Mouse (Mus musculus): ENCODE data around the gene Atrnl1.
A peak's percentile ranks its signal among the peaks of the same experiment; 100 is the strongest.

Atrnl1 gene

GRCm38 (mm10) chr19:57724920-57725319 lies 114.1 kb downstream of the Atrnl1 start:
- DNase-seq, result peak; percentile 71

DNA sequence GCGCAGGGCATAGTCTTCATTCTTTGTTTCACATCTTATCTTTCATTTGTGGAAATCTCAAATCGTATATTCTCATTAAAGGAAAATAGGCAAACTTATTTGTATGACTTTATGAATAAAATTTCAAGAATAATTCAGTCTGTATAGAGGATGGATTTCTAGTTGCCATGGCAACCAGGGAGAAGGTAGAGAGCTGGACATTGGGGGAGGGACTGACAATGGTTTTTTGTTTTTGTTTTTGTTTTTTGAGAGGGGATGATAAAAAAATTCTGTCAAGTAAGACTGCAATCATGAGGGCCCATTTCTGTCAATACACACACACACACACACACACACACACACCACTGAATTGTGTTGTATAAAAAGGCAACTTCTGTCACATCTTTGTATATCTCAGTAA lies 114.5 kb downstream of the Atrnl1 start:
- DNase-seq, result no peak

DNA sequence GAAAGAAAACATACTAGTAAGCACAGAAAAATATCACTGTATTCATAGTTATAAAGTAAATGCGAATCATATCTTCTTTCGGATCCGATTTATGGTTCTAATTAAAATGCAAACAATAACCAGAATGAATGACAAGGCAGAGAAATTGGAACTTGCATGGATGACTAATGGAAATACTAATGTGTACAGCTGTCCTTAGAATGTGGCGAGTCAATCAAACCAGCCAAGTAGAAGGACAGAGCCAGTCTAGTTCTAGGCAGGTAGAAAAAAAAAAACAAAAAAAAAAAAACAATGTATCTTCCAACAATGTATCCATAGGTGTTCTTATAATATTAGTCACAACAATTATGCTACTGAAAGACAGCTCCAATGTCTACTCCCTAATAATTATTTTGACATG lies 116.2 kb downstream of the Atrnl1 start:
- no peak for DNase-seq

GRCm38 (mm10) chr19:57737475-57737874 lies 126.6 kb downstream of the Atrnl1 start:
- DNase-seq, result no peak

DNA sequence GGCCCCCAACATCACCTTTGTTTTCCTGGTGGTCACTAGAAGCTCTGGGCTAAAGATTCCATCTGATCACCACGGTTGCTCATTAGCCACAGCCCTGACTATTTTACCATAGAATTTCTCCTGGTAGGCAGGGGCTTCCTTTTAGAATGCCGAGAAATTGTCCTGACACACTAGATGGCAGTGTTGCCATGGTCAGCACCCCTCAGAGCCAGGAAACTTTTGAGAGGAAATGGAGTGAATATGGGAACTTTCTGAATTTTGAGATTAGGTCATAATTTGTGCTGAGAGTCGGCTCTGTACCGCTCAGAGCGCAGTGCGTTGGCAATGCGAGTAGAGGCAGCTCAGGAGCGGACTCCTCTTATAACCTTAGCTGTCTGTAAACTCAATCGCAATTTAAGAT lies 134.7 kb downstream of the Atrnl1 start:
- no peak for DNase-seq

DNA sequence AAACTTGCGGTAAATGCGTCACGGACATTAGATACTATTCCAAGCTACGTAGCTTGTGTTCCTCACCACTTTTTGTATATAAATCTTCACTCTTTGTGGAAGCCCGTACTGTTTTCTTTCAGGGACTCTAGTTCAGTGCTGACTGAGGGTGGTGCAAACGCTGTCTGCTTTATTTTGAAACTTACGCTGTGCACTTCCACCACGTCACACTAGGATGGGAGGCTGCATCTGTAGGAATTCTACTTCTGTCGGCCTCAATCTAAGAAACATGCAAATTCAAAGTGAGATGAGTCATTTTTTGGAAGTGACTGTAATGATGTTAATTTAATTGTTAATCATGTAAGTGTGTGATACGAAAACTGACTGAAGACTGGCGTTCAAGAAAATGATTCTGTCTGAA lies 135.7 kb downstream of the Atrnl1 start:
- no peak for DNase-seq

GRCm38 (mm10) chr19:57752189-57752588 lies 141.4 kb downstream of the Atrnl1 start:
- no peak for DNase-seq

- DNase-seq, result no peak
Measured at GRCm38 (mm10) chr19:57762526-57762925, 151.7 kb downstream of the Atrnl1 start.

GRCm38 (mm10) chr19:57764576-57765371 lies 153.9 kb downstream of the Atrnl1 start:
- DNase-seq, result no peak

DNA sequence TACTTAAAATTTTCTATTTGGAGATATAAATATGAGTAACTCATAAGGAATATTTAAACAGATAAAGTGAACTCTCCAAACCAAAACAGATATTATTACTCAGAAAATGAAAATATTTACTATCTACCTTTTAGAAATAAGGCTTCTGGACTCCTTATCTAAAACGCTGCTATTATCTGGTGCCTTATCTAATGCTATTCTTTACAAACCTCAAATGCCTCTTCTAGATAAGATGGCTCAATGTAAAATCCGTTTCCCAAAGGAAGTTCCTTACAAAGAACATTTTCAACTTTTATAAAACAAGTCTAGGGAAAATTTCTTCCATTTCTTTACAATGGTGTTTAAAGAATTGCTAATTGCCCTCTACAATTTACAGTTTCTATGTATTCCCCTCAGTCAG lies 156.2 kb downstream of the Atrnl1 start:
- no peak for DNase-seq

DNA sequence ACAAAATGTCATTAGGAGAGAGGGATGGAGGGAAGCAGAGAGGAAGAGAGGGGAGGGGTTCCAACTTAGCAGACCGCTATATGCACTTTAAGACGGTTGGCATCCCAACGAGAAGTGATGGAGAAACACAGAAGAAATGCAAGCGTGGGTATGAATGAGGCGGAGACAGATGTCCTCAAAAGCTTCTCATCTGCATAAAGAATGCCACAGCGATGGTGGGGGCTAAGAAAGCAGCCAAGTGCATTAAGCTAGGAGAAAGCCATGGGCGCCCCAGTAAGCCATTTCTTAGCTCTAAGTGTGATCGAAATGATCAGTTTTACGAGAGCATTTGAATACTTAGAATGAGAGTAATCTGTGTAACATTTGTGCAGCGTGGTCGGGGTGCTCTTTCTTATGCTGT lies 157.8 kb downstream of the Atrnl1 start:
- no peak for DNase-seq

DNA sequence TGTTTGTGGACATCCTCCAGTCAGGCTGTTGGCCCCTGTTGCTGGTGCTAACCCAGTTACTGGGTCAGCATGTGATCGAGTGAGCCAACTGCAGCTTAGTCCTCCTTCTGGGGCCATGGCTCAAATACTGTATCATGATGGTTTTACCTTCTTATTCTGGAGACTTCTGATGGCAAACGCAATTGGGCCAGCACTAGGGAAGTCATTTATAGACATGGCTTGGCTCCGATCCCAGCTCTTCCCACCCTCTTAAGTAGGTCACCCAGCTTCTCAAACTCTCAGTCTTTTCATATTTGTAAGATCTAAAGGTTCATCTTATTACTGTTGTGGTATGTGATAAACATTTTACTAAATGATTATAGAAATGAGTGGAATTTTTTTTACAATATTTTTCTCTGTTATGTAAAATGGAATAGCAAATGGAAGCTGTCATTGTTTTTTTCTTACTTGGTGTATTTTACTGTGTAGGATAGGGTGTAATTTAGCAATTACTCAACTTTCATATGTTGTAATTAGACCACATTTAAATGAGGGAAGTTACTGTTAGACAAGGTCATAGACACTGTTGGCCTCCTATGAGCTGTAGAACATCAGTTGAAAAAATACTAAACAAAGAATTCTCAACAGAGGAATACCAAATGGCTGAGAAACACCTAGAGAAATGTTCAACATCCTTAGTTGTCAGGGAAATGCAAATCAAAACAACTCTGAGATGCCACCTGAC lies 171.7 kb downstream of the Atrnl1 start:
- no peak for DNase-seq

DNA sequence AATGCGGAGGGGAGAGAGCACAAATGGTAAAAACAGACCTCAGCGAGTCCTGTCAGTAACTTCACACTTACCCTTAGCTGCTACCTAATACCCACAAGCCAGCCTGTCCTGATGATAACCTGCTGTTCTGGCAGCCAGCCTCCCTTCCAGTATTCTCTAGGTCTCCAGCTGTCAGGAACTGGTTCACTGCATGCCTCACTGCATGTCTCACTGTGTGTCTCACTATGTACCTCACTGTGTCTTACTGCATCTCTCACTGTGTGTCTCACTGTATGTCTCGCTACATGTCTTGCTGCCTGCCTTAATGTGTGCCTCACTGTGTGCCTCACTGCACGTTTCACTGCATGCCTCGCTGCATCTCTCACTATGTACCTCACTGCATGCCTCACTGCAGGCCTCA lies 175.9 kb downstream of the Atrnl1 start:
- DNase-seq, result no peak

- DNase-seq, result no peak
Measured at GRCm38 (mm10) chr19:57802207-57802606, 191.4 kb downstream of the Atrnl1 start.

DNA sequence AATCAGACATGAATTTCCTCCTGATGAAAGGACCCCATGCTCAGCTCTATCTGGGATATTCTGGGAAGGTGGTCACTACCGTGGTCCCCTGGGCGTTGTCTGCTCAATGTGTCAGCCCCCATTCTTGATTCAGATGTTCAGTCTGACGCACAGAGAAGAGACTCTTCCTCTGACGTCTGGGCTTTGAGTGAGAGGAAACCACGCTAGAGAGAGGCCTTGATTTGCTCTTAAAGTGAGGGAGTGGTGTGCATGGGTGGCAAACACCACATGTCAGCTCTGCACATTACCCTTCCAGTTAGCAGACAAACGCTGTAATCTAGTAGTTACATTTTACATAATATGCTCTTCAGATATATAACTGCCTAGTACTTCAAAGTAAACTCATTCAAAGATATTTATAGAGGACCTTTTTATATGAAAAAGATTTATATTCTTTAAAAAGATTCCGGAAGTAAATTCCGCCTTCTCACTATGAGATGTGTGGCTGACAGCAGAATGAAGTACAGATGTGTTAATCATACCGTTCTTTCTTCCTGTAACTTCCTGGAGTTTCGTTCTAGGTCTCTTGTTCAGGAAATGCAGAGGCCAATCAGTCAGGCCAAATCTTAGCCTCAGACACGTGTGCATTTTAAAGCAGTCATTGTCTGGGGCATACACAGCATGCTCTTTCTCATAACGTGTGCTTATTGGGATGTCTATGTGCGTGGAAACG lies 192.1 kb downstream of the Atrnl1 start:
- no peak for DNase-seq

- no peak for DNase-seq
Measured at GRCm38 (mm10) chr19:57803483-57803820, 192.6 kb downstream of the Atrnl1 start.

GRCm38 (mm10) chr19:57808363-57808762 lies 197.5 kb downstream of the Atrnl1 start:
- DNase-seq, result no peak

DNA sequence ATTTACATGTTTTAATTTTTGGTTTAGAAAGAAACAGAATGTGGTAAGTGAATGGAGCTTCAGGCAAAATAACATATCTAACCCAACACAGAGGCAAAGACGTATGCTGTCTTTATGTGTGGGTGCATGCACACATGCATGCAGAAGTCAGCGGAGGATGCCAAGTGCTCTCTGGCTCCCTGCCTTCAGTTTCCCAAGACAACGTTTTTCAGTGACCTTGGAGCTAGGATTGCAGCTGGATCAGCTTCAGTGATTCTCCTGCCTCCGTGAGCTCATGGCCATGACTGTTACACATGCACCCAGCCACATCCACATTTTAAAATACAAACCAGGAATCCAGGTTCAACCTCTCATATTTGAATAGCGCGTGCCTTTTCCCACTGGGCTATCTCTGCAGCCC lies 203.5 kb downstream of the Atrnl1 start:
- no peak for DNase-seq

GRCm38 (mm10) chr19:57816221-57816996 lies 205.6 kb downstream of the Atrnl1 start:
- DNase-seq, result peak; percentile 24

- DNase-seq, result no peak
Measured at GRCm38 (mm10) chr19:57817736-57818135, 206.9 kb downstream of the Atrnl1 start.

DNA sequence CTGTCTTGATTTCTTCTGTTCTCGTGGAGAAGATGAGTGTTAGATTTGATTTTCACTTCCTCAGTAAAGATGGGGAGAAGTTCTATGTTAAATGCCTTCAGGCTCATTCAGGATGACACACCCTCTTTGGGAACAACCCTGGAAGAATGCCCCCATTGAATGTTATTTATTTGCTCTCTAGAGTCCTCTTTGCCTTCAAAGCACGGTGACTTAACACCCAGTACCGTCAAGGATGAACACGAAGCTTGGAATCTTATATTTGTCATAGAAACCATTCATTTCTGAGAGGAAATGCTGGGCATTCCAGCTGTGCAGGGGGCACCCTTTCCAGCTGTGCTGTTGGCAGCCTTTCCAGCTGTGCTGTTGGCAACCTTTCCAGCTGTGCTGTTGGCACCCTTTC lies 212.6 kb downstream of the Atrnl1 start:
- DNase-seq, result no peak

GRCm38 (mm10) chr19:57825271-57826207 lies 214.7 kb downstream of the Atrnl1 start:
- DNase-seq, result peak; percentile 14

All from thymus, postnatal 14 days (tissue).